Comparison of ENCODE assay signal across 8 mouse cellular contexts in genomic region chr4:148558297-148559000, GRCm38 (mm10). TPM values are rescaled to one million over a fixed set of nuclear protein-coding genes. Genes with fewer than 3 reads are reported as not detected.
DNase-seq lines count a peak whose midpoint lies in the region; ATAC-seq and TF ChIP-seq lines count a peak whose summit lies in the region.

Gene Exosc10 (plus strand): TSS chr4:148558429.

- no peak for TF ChIP-seq CTCF in cortical plate, adult 2 months (IDR thresholded peaks at IDR 0.05; ENCODE audit: extremely low read depth, insufficient read depth, low read length)

- ATAC-seq in activated CD4-positive, CD25-positive, alpha-beta regulatory T cell, adult 4 months: peak; percentile 87
- peak; percentile 91 for ATAC-seq in megakaryocyte progenitor cell, adult 5-6 weeks (replicated peaks; ENCODE audit: poor library complexity)

- DNase-seq in gastrocnemius, postnatal 10 days: peak; percentile 90
- peak; percentile 96 for DNase-seq in induced T-regulatory cell, adult 2 months (ENCODE audit: low read depth)
- DNase-seq in left cerebral cortex, adult 9 months (ENCODE audit: low spot score in 2 of 2): peak; percentile 23 to 83
- peak; percentile 87 for DNase-seq in right cerebral cortex, postnatal 14 days
- peak; percentile 80 to 85 for DNase-seq in urinary bladder, postnatal 36 days (ENCODE audit: low spot score in 2 of 2)

- peak; percentile 72; the same call in 1 of the 2 replicates for TF ChIP-seq POLR2A in cortical plate, adult 2 months (IDR thresholded peaks at IDR 0.05; ENCODE audit: extremely low read depth, insufficient read depth, low read length)

- H3K27ac ChIP-seq in cortical plate, adult 2 months (ENCODE audit: insufficient read depth, low read length): peak within 1 kb of the TSS; percentile 65

- H3K4me1 ChIP-seq in cortical plate, adult 2 months (ENCODE audit: control insufficient read depth, insufficient read depth, low read length): peaks cover 1% of the 10 kb centered on the region; the same call in 1 of the 2 replicates

- H3K4me3 ChIP-seq in cortical plate, adult 2 months (ENCODE audit: insufficient read depth, low read length): peak within 1 kb of the TSS; percentile 34

RNA-seq across cellular contexts. Expression of gene Exosc10, which starts in this region (rescaled TPM):
- polyA plus RNA-seq in activated CD4-positive, CD25-positive, alpha-beta regulatory T cell, adult 4 months (2017; shearing (Covaris generic)): 10 to 100 TPM; 65.2 to 88.1 TPM
- polyA plus RNA-seq in cortical plate, adult 2 months (2012; rRNA removed): 38.4 and 38.5 TPM in 2 replicates
- total RNA-seq in gastrocnemius, postnatal 10 days (2021): 10 to 100 TPM; 27.0 to 32.7 TPM
- total RNA-seq in megakaryocyte progenitor cell, adult 5-6 weeks (2015): 63.6 and 70.4 TPM in 2 replicates
- 57.9 and 59.4 TPM in 2 replicates for total RNA-seq in megakaryocyte progenitor cell, adult 5-6 weeks (2017)

Comparison
In these comparisons a context has a peak if more than half of its experiments do, and no peak if none do; other contexts are left out.
1. Peak in every context shown above with its lines: DNase-seq, ATAC-seq, H3K4me3 ChIP-seq and H3K27ac ChIP-seq.